In genomic region chr4:107178830-107179490, GRCm38 (mm10) we compare ENCODE assay signal across 8 mouse cellular contexts. TPM values are rescaled to one million over a fixed set of nuclear protein-coding genes. Genes with fewer than 3 reads are reported as not detected.
DNase-seq lines count a peak whose midpoint lies in the region; ATAC-seq and TF ChIP-seq lines count a peak whose summit lies in the region.

Gene Tceanc2, minus strand, starts transcription at chr4:107179116.

- peaks cover 9% of the 10 kb centered on the region; the same call in 1 of the 2 replicates for H3K36me3 ChIP-seq in embryonic facial prominence, embryonic 15.5 days
- H3K36me3 ChIP-seq in heart, embryonic 13.5 days, result peaks cover 22% of the 10 kb centered on the region
- H3K36me3 ChIP-seq in kidney, postnatal 0 days (ENCODE audit: insufficient read depth, low read length), result 0 out of 2 replicates have a peak, but pooled peaks cover 2% of the 10 kb centered on the region
- peaks cover 12% of the 10 kb centered on the region; the same call in 1 of the 2 replicates for H3K36me3 ChIP-seq in liver, embryonic 13.5 days
- no peaks in the 10 kb centered on the region; the same call in 1 of the 2 replicates for H3K36me3 ChIP-seq in stomach, embryonic 15.5 days

- H3K27me3 ChIP-seq in embryonic facial prominence, embryonic 15.5 days, result no peaks in the 10 kb centered on the region
- H3K27me3 ChIP-seq in heart, embryonic 13.5 days (replicated peaks), result no peaks in the 10 kb centered on the region
- H3K27me3 ChIP-seq in kidney, postnatal 0 days (ENCODE audit: insufficient read depth, low read length), result no peaks in the 10 kb centered on the region
- no peaks in the 10 kb centered on the region for H3K27me3 ChIP-seq in liver, embryonic 13.5 days
- H3K27me3 ChIP-seq in stomach, embryonic 15.5 days (replicated peaks), result no peaks in the 10 kb centered on the region

- peak within 1 kb of the TSS; percentile 64 for H3K4me2 ChIP-seq in embryonic facial prominence, embryonic 15.5 days (replicated peaks)
- peak within 1 kb of the TSS; percentile 76 for H3K4me2 ChIP-seq in heart, embryonic 13.5 days
- H3K4me2 ChIP-seq in kidney, postnatal 0 days (ENCODE audit: low read length), result peak within 1 kb of the TSS; percentile 65
- peak within 1 kb of the TSS; percentile 72 for H3K4me2 ChIP-seq in liver, embryonic 13.5 days
- peak within 1 kb of the TSS; percentile 65 for H3K4me2 ChIP-seq in stomach, embryonic 15.5 days

- H3K9me3 ChIP-seq in embryonic facial prominence, embryonic 15.5 days (replicated peaks), result no peaks in the 10 kb centered on the region
- no peaks in the 10 kb centered on the region for H3K9me3 ChIP-seq in heart, embryonic 13.5 days
- H3K9me3 ChIP-seq in kidney, postnatal 0 days (replicated peaks; ENCODE audit: low read length), result no peaks in the 10 kb centered on the region
- no peaks in the 10 kb centered on the region for H3K9me3 ChIP-seq in liver, embryonic 13.5 days (replicated peaks)
- H3K9me3 ChIP-seq in stomach, embryonic 15.5 days, result no peaks in the 10 kb centered on the region

- peaks cover 39% of the 10 kb centered on the region for H3K4me1 ChIP-seq in embryonic facial prominence, embryonic 15.5 days
- peaks cover 40% of the 10 kb centered on the region for H3K4me1 ChIP-seq in heart, embryonic 13.5 days
- H3K4me1 ChIP-seq in kidney, postnatal 0 days (replicated peaks; ENCODE audit: insufficient read depth, low read length), result peaks cover 9% of the 10 kb centered on the region; the same call in 1 of the 2 replicates
- peaks cover 54% of the 10 kb centered on the region for H3K4me1 ChIP-seq in liver, embryonic 13.5 days (replicated peaks)
- H3K4me1 ChIP-seq in stomach, embryonic 15.5 days, result peaks cover 10% of the 10 kb centered on the region; the same call in 1 of the 2 replicates

- peak within 1 kb of the TSS; percentile 92 for H3K9ac ChIP-seq in embryonic facial prominence, embryonic 15.5 days
- H3K9ac ChIP-seq in heart, embryonic 13.5 days, result peak within 1 kb of the TSS; percentile 97
- peak within 1 kb of the TSS; percentile 76 for H3K9ac ChIP-seq in kidney, postnatal 0 days (ENCODE audit: low read depth, low read length)
- peak within 1 kb of the TSS; percentile 96 for H3K9ac ChIP-seq in liver, embryonic 13.5 days
- H3K9ac ChIP-seq in stomach, embryonic 15.5 days, result peak within 1 kb of the TSS; percentile 73

- DNase-seq in B cell, adult 2 months, result peak; percentile 56 to 58
- peak in 1 of 2 experiments; percentile 38 for DNase-seq in adrenal gland, postnatal 4 days (ENCODE audit: low spot score in 2 of 2)
- peak; percentile 68 for DNase-seq in kidney, postnatal 0 days (ENCODE audit: low spot score)
- DNase-seq in liver, embryonic 13.5 days, result peak; percentile 50
- peak; percentile 86 for DNase-seq in naive thymus-derived CD4-positive, alpha-beta T cell, adult 2 months (ENCODE audit: low read depth)

- peak; percentile 37; the same call in 1 of the 2 replicates for TF ChIP-seq CTCF in kidney, postnatal 0 days (IDR thresholded peaks at IDR 0.05; ENCODE audit: low read depth)

- H3K4me3 ChIP-seq in embryonic facial prominence, embryonic 15.5 days (replicated peaks), result peak within 1 kb of the TSS; percentile 99
- H3K4me3 ChIP-seq in heart, embryonic 13.5 days, result peak within 1 kb of the TSS; percentile 99
- peak within 1 kb of the TSS; percentile 92 for H3K4me3 ChIP-seq in kidney, postnatal 0 days (replicated peaks; ENCODE audit: low read depth, low read length)
- peak within 1 kb of the TSS; percentile 94 for H3K4me3 ChIP-seq in liver, embryonic 13.5 days (replicated peaks)
- peak within 1 kb of the TSS; percentile 75 for H3K4me3 ChIP-seq in stomach, embryonic 15.5 days (replicated peaks)

- peak within 1 kb of the TSS; percentile 98 for H3K27ac ChIP-seq in embryonic facial prominence, embryonic 15.5 days (replicated peaks)
- H3K27ac ChIP-seq in heart, embryonic 13.5 days (replicated peaks), result peak within 1 kb of the TSS; percentile 96
- peak within 1 kb of the TSS; percentile 96 for H3K27ac ChIP-seq in kidney, postnatal 0 days
- peak within 1 kb of the TSS; percentile 92 for H3K27ac ChIP-seq in liver, embryonic 13.5 days
- H3K27ac ChIP-seq in stomach, embryonic 15.5 days, result peak within 1 kb of the TSS; percentile 99

- peak; percentile 55; the same call in 1 of the 2 replicates for ATAC-seq in embryonic facial prominence, embryonic 15.5 days (ENCODE audit: insufficient number of reproducible peaks, low FRiP score, low TSS enrichment, low read depth)
- ATAC-seq in heart, embryonic 13.5 days (ENCODE audit: extremely low read depth, insufficient number of reproducible peaks, low FRiP score, low TSS enrichment), result no peak; the same call in 1 of the 2 replicates
- peak; percentile 3; the same call in 1 of the 2 replicates for ATAC-seq in kidney, postnatal 0 days (replicated peaks; ENCODE audit: low FRiP score, low read depth)
- ATAC-seq in liver, embryonic 13.5 days (ENCODE audit: low read depth), result peak; percentile 24
- no peak for ATAC-seq in stomach, embryonic 15.5 days (ENCODE audit: insufficient read depth, low FRiP score, low read depth)

- under 1% methylated on average over 47 of the region's 47 CpGs for WGBS in embryonic facial prominence, embryonic 15.5 days
- under 1% methylated on average over 47 of the region's 47 CpGs for WGBS in heart, embryonic 13.5 days
- WGBS in kidney, postnatal 0 days, result under 1% methylated on average over 47 of the region's 47 CpGs
- under 1% methylated on average over 47 of the region's 47 CpGs for WGBS in liver, embryonic 13.5 days (ENCODE audit: insufficient replicate concordance)
- WGBS in stomach, embryonic 15.5 days, result 1% methylated on average over 47 of the region's 47 CpGs

RNA-seq across cellular contexts. Expression of gene Tceanc2, which starts in this region (rescaled TPM):
- total RNA-seq in adrenal gland, postnatal 4 days (2021), result 10 to 100 TPM; 28.4 to 34.3 TPM
- polyA plus RNA-seq in embryonic facial prominence, embryonic 15.5 days (2015; fragmentation: Nextera tagmentation; extraction: Ambion mirVana), result 22.5 and 24.7 TPM in 2 replicates
- 14.5 and 15.2 TPM in 2 replicates for polyA plus RNA-seq in heart, embryonic 13.5 days (2015; fragmentation: Nextera tagmentation; extraction: Ambion mirVana)
- polyA plus RNA-seq in kidney, postnatal 0 days (2015; fragmentation: Nextera tagmentation; extraction: Ambion mirVana), result 24.1 and 37.4 TPM in 2 replicates
- 12.7 and 16.9 TPM in 2 replicates for polyA plus RNA-seq in liver, embryonic 13.5 days (2015; fragmentation: Nextera tagmentation; extraction: Ambion mirVana)
- 16.4 and 30.4 TPM in 2 replicates for polyA plus RNA-seq in stomach, embryonic 15.5 days (2015; fragmentation: Nextera tagmentation; extraction: Ambion mirVana)

Comparison
In these comparisons a context has a peak if more than half of its experiments do, and no peak if none do; other contexts are left out.
1. ATAC-seq: peak in embryonic facial prominence, embryonic 15.5 days (single experiment), kidney, postnatal 0 days (single experiment) and liver, embryonic 13.5 days (single experiment); none in heart, embryonic 13.5 days (single experiment) and stomach, embryonic 15.5 days (single experiment).
2. Peak in every context shown above with its lines, with median percentiles within 50 percentile points of each other: H3K27ac ChIP-seq, H3K4me2 ChIP-seq, H3K4me3 ChIP-seq and H3K9ac ChIP-seq.